Mouse (Mus musculus) thymus, adult 2 months (tissue): ENCODE results near the gene Pxn.

Experiments used
- CTCF ChIP-seq: fragments of 200-500 bp; IDR thresholded peaks from 2 replicates; pipeline ENCODE4 v1.5.1; 2012; ENCODE audit warnings: mild to moderate bottlenecking, control low read depth, low read length, moderate library complexity, borderline replicate concordance; ENCODE audit not compliant: control insufficient read depth, poor library complexity, insufficient read depth; ENCODE audit errors: extremely low read depth
- POLR2A ChIP-seq: fragments of 200-500 bp; IDR thresholded peaks from 2 replicates; pipeline ENCODE4 v1.6.1; 2012; ENCODE audit warnings: mild to moderate bottlenecking, low read length, control low read depth, moderate library complexity; ENCODE audit not compliant: control insufficient read depth, poor library complexity, insufficient read depth; ENCODE audit errors: extremely low read depth

- no peak for TF ChIP-seq CTCF
- no peak for TF ChIP-seq POLR2A
Measured at GRCm38 (mm10) chr5:115528128-115528527, 21.7 kb downstream of the Pxn start.
